Mouse (Mus musculus) CD8-positive naive resting alpha-beta T cell, adult 2 months (primary cell): Measurements from ENCODE around the gene Acvrl1.

Source experiments
- DNase-seq, 2 experiments: peaks; one replicate each; pipeline ENCODE4 v3.0.0; 2022; ENCODE audit warnings: low read depth in 2 of 2, low spot score in 2 of 2

Acvrl1 gene

DNA sequence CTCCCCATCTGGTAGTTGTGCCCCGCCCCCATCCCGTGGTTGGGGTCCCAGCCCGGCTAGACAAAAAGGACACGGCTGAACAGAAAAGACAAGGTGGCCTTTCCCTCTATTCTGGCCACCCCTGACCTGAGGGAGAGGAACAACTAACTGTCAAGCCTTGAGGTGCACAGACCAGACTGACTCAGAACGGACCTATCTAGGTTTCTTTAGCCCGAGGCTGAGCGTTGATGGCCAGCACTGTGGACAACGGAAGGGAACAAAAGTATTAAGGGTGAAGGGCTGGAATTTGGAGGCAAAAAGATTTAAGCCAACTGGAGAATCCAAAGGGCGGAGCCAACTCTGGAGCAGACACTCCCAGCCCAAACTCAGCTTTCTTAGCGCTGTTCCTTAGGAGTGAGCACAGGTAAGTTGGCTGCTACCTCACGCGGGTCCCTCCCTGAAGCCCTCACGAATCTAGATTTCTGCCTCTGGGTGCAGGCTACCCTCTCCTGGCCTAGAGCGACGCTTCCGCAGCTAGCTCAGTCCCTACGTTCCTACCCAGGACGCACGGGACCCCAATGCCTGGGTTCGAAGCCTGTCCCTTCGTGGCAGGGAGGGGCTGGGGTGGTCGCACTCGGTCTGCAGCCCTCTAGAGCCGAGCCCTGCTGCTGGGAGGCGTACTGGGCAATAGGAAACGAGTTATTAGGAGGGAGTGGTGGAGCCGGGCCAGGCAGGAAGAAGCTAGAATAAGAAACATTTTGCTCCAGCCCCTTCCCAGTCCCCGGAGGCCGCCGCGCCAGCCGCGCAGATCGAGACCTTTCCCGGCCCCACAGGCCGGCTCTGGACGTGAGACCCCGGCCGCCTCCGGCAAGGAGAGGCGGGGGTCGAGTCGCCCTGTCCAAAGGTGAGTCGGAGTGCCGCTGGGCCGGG lies at the start of gene Acvrl1:
Gene Acvrl1, plus strand, starts transcription at position 342 of the 909 bp plus-strand sequence.
- DNase-seq = no peak

DNA sequence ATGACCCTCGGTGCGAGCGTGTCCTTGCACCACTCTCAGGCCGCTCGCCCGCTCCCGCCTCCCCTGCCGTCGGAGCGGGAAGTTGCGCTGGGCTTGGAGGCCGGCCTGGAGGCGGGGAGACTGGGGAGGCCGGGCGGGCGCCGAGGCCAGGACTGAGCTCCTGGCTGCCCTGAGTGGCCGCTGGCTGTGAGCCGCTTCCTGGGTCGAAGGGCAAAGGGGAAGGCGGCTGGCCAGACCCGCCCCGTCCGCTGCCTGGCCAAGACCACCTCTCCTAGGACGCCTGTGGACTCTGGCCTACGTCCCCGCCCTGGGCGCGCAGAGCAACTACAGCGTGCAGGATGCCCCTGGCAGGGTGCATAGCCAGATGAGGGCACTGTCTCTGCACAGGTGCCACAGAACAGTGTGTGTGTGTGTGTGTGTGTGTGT lies 49.6 kb upstream of the Acvrl1 start:
- DNase-seq = no peak

DNA sequence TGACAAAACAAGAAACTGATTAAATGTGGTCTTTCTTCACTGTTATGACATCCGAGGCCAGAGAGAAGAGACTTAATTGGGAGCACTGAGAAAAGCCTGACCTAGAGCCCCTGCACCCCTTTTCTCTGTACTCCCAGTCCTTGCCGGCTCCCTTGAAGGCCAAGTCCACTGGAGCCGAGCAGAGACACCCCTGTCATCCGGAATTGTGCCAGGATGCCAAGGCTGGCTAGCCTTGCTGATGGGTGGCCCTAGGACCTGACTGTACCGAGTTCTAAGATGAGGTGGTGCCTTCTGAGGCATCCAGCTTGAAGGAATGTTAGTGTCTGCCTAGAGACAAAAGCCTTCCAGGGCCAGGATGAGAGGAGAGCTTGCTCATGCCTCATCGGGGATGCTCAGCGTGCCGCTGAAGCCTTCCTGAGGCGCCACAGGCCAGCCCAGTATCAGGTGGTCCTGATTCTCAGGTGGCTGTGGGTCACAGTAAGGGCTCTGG lies 48.2 kb upstream of the Acvrl1 start:
- DNase-seq = no peak

DNA sequence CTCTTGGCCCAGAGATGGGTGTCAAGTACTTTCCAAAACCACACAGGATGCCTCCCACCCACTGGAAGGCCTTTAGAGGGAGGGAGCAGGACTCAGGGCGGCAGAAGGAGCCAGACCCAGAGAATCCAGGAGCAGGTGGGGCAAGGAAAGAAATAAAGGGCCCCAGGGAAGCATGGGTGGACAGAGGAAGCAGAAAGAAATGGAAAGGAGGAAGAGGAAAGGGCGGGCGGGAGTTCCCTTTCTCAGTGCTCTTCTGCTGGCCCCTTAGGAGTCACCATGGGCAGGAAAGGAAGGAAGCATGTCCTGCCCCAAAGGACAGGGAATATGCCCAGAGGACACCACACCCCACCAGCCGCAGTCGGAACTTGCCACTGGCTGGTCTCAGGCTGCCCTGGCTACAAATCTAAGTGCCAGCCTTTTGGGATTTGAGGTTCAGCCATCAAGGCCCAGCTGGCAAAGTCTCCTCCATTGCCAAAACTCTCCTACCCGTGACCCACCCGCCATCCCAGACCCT lies 47.2 kb upstream of the Acvrl1 start:
- DNase-seq = no peak

DNA sequence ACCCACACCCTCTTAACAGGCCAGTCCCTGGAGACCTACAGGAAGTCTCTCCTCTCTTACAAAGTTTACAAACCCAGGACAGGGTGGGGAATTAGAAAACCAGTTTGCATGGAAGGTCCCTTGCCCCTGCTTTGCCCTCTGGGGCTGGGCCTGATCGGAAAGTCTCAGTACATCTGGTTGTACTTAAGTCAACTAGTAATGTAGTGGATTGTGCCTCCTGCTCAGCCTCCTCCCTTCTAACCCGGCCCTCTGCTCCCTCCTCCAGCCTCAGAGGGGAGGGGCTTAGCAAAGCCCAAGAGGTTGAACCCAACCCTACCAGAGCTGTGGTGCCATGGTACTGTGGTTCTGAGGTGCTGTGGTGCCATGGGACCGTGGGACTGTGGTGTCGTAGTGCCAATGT lies 46.1 kb upstream of the Acvrl1 start:
- no peak for DNase-seq

DNA sequence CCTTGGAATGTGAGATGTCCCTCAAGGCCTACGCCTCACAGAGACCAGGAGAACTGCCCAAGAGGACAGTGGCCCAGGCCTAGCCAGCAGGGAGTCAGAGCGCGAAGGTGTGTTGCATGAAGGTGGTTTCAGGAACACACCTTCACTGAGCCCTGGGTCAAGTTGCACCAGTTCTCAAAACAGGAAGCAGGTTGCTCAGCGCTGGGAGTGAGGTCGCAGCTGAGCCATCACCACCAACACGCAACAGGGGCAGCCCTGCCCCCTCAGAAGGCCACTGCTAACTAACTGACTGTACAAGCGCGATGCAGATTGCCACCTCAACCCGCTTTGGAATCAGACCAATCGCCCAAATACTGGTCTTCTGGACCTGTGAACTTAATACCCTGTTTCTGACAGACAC lies 43.8 kb upstream of the Acvrl1 start:
- DNase-seq = no peak

DNA sequence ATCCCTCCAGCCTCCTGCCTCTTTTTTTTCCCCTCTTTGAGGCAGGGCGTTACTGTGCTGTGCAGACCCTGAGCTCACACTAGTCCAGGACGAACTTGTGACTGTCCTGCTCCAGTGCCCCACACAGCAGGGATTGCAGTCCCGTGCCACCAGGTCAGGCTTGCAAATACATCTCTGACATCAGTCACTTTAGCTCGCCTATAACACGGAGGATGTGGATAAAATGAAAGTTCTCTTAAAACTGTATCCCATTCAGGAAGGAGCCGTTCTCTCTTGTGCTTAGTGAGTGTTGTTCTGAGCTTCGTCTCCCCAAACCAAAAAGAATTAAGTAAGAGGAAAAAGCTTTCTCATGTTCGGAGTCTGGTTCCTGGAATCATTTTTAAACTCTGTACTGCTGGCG lies 41.9 kb upstream of the Acvrl1 start:
- DNase-seq = no peak

DNA sequence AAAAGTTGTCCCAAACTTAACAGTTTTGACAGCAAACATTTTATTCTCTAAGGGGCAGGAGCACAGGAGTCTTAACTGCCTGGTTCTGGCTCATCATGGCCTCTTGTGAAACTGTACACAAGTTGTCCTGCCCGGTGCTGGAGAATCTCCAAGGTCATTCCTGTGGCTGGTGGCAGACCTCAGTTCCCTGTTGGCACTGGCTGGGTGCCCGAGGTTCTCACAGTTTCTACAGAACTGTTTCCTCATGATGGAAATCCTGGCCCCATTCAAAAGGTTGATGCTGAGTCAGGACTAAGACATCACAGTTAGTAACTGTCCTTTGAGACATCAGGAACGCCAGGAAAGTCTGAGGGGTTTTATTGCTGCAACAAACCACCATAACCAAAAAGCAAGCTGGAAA lies 41.4 kb upstream of the Acvrl1 start:
- no peak for DNase-seq

DNA sequence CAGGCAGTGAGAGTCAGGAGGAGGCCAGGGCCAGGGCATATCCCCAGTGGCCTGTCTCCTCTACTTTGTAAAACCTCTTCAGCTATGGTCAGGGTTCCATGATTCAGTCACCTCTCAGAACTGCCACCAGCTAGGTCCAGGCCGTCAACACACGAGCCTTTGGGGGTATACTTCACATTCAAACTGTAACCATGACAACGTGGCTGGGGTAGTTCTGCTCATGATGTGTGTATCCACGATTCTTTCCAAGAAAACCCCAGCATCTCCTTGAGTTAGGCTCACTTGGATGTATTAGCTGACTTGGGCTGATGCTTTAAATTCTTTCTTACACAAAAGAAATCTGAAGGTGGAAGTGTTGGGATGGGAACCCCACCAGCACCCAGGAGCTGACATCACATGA lies 40.0 kb upstream of the Acvrl1 start:
- no peak for DNase-seq

DNA sequence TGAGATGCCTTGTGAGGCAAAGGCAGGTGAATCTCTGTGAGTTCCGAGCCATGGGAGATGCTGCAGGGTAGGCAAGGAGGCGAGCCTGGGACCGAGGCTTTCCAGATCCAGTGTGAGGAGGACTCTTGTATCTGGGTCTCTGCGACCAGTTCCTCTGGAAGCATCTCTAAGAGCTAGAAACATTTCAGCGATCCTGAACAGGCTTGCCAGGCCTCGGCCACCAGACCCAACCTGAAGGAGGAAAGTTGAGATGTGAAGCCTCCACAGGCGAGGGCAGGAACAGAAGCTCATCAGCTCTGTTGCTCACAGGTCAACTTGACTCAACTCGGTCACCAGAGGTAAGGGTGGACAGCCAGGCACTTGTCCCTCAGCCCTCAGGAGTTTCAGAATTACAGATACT lies 36.8 kb upstream of the Acvrl1 start:
- DNase-seq = no peak

DNA sequence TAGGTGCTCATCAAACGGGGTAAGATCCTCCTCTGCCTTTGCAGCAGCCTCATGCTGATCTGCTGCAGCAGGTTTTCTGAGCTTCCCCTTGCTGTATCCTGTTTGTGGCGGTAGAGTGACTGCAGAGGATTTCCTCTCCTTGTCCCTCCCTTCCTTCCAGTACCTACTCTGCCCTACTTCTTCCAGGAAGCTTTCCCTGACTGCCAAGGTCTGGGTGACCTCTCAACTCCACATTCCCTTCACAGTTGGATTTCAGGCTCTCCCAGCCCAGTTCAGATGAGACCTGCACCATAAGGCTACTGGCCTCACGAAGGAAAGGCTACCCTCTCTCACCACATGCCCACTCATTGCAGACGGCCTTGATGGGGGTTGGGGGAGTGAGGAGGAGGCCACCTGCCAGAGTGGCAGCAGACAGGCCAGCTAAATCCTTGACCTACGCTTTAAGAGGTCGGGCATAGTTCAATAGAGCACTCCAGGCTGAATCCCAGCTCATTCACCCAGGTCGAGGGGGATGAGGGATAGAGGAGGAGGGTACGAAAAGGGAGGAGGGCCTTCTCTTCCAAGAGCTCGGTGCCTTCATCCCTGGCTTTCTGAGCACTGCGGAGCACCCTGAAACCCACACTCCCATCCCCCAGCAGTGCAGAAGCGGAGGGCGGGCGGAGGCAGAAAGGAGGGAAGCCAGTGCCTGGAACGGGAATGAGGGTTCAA lies 36.0 kb upstream of the Acvrl1 start:
- DNase-seq = no peak

DNA sequence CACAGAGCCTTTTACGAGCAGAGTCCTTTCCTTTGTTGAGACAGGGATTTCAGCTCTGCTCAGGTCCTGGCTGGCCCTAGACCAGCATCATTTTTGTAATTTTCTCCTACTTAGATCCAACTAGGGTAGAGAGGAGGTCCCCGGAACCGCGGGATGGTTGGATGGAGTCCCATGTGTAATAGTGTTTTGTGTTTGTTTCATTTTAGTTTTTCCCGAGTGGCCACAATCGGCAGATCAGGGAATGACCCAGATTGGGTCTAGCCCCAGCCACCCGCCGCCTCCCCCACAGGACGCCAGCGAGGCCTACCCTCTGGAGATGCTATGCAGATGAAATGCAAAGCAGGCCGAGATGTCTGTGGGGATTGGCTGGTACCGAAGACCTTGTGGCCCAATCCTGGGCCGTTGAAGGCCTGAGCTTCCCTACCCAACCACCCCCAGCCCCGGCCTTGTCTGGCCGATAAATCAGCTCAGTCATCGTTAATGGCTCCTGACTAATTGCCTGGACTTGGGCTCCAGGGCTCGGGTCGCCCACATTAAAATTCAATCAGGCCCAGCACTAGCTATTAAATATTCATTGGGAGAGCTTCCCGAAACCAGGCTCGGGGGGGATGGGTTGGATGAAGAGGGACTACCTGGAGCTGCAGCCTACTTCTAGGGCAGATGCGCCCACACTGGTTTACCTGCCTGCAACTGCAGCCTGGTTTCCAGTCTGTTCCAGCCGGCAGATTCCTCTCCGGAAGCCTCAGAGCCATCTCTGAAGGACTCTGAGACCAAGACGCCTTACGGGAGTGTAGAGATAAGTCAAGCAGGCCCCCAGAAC lies 35.3 kb upstream of the Acvrl1 start:
- no peak for DNase-seq

DNA sequence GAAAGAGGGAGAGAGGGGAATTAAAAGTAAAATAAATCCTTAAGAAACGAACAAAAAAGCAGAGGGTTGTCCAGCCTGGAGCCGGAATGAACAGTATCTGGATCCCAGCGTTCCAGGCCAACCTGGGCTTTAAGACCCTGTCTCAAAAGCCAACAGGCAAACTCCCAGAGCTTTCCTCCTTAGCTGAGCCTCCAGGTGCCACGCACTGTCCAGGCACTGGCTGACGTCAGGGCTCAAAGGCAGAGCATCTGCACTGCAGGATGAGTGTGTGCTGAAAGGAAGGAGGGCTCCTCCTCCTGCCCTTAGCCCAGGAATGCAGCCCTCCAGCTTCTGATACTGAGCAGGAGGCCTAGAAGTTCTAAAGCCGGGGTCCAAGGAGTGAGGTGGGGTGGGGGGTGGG lies 34.3 kb upstream of the Acvrl1 start:
- DNase-seq = no peak

DNA sequence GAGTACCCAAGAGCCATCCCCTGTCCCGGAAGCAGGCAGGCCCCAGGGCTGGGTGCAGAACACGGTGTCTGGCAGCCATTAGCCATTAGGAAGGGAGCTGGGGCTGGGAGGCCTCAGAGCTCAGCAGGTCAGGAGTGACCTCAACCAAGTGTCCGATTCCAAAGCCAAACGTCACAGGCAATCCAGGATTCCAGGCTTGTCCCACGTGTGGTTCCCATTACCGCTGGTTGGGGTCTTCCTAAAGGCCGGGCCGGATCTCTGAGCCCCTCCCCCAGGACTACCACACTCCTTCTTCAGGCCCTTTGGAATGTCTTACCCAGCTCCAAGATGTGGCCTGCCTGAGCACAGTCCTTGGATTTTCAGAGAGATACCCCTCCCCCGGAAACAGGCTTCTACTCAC lies 33.3 kb upstream of the Acvrl1 start:
- DNase-seq = no peak

DNA sequence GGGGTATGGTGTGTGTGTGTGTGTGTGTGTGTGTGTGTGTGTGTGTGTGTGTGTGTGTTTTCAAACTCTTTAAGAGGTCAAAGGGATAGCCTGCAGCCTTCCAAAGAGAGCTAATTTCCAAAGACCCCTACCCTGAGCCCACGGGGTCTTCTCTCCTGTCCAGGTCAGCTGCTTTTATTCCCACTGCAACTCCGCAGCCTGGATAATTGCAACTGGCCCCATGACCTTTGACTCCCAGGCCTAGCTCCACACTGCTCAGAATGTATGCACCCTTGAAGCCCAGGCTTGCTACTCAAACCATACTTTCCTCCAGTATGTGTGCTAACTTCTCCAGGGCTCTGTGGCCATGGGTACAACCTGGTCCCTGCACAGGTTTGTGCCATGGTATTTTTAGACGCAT lies 32.9 kb upstream of the Acvrl1 start:
- DNase-seq = no peak

DNA sequence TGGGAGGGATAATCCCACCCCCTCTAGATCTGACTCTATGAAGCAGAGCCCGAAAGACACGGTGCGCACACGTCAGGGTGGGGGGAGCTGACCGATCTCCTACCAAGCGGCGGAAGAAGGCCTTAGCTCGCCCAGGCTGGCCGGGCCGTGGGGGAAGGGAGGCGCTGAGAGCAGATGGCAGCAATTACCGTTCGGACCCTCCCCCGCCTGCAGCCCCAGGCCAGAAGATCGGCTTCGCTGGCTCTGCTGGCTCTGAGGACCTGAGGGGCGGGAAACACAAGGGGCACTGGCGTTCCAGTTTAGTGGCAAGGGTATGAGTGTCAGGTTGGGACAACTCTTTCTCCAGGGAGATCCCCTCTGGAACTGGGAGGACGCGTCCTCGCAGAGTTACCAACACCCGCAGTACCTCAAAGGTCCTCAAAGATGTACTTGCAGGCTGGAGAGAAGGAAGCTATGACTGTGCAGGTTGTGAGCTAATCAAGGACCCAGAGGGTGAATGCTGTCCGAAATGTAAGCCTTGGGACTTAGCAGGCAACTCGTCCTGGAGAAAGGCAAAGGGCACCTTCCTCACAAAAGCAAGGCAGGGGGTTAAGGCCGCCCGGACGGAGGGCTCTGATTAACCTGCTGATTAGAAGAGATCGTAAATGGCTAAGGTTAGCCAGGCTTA lies 30.2 kb upstream of the Acvrl1 start:
- DNase-seq = no peak

DNA sequence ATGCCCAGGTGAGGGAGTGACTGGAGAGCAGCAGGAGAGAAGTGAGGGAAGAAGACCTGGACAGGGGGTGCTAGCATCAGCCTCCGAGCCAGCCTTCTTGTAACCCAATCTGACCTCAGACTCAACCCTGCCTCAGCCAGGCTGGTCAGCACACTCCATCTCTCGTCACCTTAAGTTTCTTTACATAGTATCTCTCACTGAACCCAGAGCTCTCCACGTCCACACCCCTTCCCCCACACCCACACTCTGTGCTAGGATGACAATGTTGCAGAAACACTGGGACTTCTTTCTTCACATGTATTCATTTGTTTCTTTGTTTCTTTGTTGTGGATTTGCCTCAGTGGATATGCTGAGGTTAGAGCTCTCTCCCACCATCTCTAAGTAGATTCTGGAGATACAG lies 27.3 kb upstream of the Acvrl1 start:
- DNase-seq = no peak

DNA sequence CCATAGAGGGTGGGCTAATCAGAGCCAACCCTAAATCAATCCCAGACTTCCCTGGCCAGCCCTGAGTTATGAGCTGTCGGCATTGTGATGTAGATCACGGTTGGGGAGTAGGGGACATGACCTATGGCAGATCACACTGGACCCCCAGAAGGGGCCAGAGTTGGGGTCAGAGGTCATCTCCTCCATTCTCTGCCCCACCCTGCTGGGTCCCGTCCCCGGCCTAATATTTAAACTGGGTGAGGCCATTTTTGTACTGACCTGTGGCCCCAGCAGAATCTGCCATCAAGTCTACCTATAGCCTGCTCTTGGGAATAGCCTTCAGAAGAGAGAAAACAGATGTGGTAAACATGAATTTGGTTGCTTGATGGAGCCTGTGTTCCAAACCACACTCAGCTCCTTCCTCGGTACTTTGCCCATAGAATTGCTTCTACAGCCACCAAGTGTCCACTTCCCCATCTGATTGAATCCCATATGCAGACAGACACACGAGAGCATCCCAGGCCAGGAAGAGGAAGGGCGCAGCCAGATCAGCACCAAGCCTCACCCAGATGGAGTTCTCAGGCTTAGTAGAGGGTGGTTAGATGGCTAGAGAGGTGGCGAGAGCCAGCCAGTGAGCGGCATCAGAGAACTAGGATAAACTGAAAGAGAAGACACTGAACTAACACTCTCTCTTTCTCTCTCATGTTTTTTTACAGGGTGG lies 24.6 kb upstream of the Acvrl1 start:
- DNase-seq = no peak

DNA sequence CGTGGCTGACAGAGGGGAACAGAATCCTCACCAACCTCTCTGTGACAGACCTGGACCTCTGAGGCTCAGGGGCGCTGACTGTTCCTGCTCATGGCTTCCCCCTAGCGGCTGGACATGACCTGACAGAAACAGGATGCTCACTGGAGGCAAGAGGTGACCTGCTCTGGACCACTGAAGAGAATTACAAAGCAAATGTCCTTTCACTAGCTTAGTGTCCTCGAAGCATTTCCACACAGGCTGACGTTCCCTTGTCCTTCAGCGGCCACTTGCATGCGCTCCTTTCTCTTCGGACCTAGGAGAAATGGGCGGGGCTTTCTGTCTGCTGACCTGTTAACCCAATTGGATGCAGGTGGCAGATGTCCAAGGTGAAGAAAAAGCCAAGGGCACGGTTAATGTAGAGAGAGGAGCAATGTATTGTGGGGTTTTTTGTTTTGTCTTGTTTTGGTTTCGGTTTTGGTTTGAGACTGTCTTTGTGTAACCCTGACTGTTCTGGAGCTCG lies 22.8 kb upstream of the Acvrl1 start:
- peak; percentile 66 to 74 for DNase-seq

DNA sequence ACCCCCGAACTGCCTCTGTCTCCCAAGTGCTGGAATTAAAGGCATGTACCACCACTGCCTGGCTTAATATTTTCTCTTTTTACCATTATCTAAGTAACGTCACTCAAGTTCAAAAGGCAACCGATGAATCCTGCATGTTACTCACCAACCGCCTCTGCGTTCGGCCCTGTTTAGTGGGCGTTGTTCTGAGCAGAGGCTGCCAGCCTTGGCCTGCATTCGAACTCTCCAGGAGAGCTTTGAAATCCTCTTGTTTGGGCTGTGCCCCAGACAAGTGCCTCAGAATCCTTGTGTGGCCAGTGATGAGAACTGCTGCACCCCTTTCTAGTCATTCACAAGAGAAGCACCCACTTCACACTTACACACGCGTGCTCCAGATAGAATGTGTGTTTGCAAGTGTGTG lies 22.3 kb upstream of the Acvrl1 start:
- no peak for DNase-seq
